In the genomic region with DNA sequence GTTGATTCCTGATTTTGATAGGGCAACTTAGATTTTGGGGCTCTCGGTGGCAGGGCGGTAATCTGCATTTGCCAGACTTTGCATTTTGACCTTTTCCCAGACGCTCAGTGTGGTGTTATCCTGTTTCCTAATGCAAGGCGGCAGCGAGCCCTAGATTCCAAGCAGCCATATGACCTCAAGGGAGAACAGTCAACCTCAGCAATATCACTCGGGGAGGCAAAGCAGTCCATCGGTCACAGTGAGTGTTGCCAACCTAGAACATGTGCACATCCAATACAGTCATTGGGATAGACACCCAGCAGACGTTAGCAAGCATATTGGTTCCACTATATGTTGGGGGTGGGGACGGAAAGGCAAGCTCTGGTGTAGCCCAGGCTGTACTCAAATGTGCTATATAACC, we compare ENCODE assay signal across 16 mouse cellular contexts. TPM values are rescaled to one million over a fixed set of nuclear protein-coding genes. Genes with fewer than 3 reads are reported as not detected.
"Had no signal": no experiment of that assay in that cellular context is flagged by ENCODE, and none has a peak within 500 bp of the region (broad histone marks: within the 10 kb centered on the region; RNA-seq: fewer than 3 reads in every experiment).

No protein-coding gene starts in this region.

- H3K4me2 ChIP-seq: midbrain, embryonic 12.5 days; neural tube, embryonic 13.5 days had no signal

- ATAC-seq: intestine, embryonic 16.5 days; midbrain, embryonic 16.5 days had no signal

- H3K4me3 ChIP-seq: layer of hippocampus, adult 2 months; midbrain, embryonic 12.5 days; myocyte; neural tube, embryonic 13.5 days had no signal

- DNase-seq: kidney, adult 18-20 months; kidney, postnatal 25 days; layer of hippocampus, adult 9-11 months; lung, adult 2 months; lung, postnatal 14 days; lung, postnatal 4 days; thymus, adult 18-20 months; thymus, postnatal 36 days had no signal

- H3K9ac ChIP-seq: midbrain, embryonic 12.5 days; neural tube, embryonic 13.5 days had no signal

- H3K36me3 ChIP-seq: midbrain, embryonic 12.5 days; neural tube, embryonic 13.5 days had no signal

- H3K9me3 ChIP-seq: midbrain, embryonic 12.5 days; neural tube, embryonic 13.5 days had no signal

- H3K27ac ChIP-seq: kidney, postnatal 0 days; layer of hippocampus, adult 2 months; midbrain, embryonic 12.5 days; neural tube, embryonic 13.5 days had no signal

- H3K4me1 ChIP-seq: midbrain, embryonic 12.5 days had no signal

- H3K27me3 ChIP-seq: midbrain, embryonic 12.5 days; neural tube, embryonic 13.5 days had no signal

RNA-seq across cellular contexts. Expression of a gene that starts 54.5 kb away (rescaled TPM):
- total RNA-seq: monocyte, adult 5-6 weeks had no signal
